Mouse (Mus musculus) heart, embryonic 15.5 days (tissue): Measurements from ENCODE around the gene Spryd4. TPM values are rescaled to one million over a fixed set of nuclear protein-coding genes. Genes with fewer than 3 reads are reported as not detected.
A peak's percentile ranks its signal among the peaks of the same experiment; 100 is the strongest.
"Not testable (repeated sequence)": the region's sequence is repeated elsewhere in the genome, so short reads cannot be mapped to it uniquely, and the experiment has no call there.

ENCODE experiments used
- ATAC-seq: fragments of 200-750 bp; cut with Nextera tagmentation; replicated peaks from 2 replicates; pipeline ENCODE4 v1.8.0; 2017; ENCODE audit warnings: low read depth, moderate TSS enrichment; ENCODE audit not compliant: insufficient number of reproducible peaks, insufficient read depth, low FRiP score
- H3K27ac ChIP-seq: fragments of 300-500 bp; sonication (generic); 2 replicates; pipeline ENCODE4 v1.5.1; 2015; ENCODE audit warnings: mild to moderate bottlenecking, inconsistent platforms
- H3K27me3 ChIP-seq: fragments of 300-500 bp; sonication (generic); 2 replicates; pipeline ENCODE4 v1.6.1; 2015; ENCODE audit warnings: inconsistent platforms
- H3K36me3 ChIP-seq: fragments of 300-500 bp; sonication (generic); 2 replicates; pipeline ENCODE4 v1.6.1; 2015; ENCODE audit warnings: mild to moderate bottlenecking, inconsistent platforms
- H3K4me1 ChIP-seq: fragments of 300-500 bp; sonication (generic); replicated peaks from 2 replicates; pipeline ENCODE4 v1.6.1; 2015; ENCODE audit warnings: inconsistent platforms
- H3K4me2 ChIP-seq: fragments of 300-500 bp; sonication (generic); 2 replicates; pipeline ENCODE4 v1.6.1; 2015; ENCODE audit warnings: inconsistent platforms, mild to moderate bottlenecking, moderate library complexity
- H3K4me3 ChIP-seq: fragments of 300-500 bp; sonication (generic); 2 replicates; pipeline ENCODE4 v1.5.1; 2015; ENCODE audit warnings: mild to moderate bottlenecking, inconsistent platforms
- H3K9ac ChIP-seq: fragments of 300-500 bp; sonication (generic); 2 replicates; pipeline ENCODE4 v1.6.1; 2015; ENCODE audit warnings: mild to moderate bottlenecking, inconsistent platforms
- H3K9me3 ChIP-seq: fragments of 300-500 bp; sonication (generic); replicated peaks from 2 replicates; pipeline ENCODE4 v1.6.1; 2016; ENCODE audit warnings: inconsistent platforms
- WGBS: fragments of 180-500 bp; shearing (Covaris S2); methylation state at CpG from one replicate; pipeline ENCODE4 v1.1.7; 2015; ENCODE audit warnings: mixed read lengths; 5-methylcytosine and 5-hydroxymethylcytosine counted together
- polyA plus RNA-seq: library from polyadenylated mRNA; unstranded; fragments of >200 nt; fragmentation: Nextera tagmentation; extraction: Ambion mirVana; gene quantifications from 2 replicates; pipeline ENCODE4 v1.2.1, GENCODE M21; 2015

The Spryd4 gene
- polyA plus RNA-seq, 1 experiment from 2014 or later: 38.6 TPM

GRCm38 (mm10) chr10:128204941-128205340, 6.7 kb downstream of the Spryd4 start:
- Histone ChIP-seq H3K36me3 (no peaks in the 10 kb centered on the region), H3K27ac (no peak overlapping the region), H3K4me1 (no peaks in the 10 kb centered on the region), H3K27me3 (no peaks in the 10 kb centered on the region), H3K9ac (no peak overlapping the region), H3K4me2 (no peak overlapping the region), H3K4me3 (no peak overlapping the region), H3K9me3 (no peaks in the 10 kb centered on the region)
- no peak for ATAC-seq
- WGBS: 80% methylated on average over 15 of the region's 15 CpGs

GRCm38 (mm10) chr10:128201856-128202255, 9.8 kb downstream of the Spryd4 start:
- no peak overlapping the region for H3K4me3 ChIP-seq
- WGBS: 63% methylated on average over 6 of the region's 6 CpGs
- H3K27me3 ChIP-seq: peaks cover 3% of the 10 kb centered on the region; the same call in 1 of the 2 replicates
- H3K27ac ChIP-seq: no peak overlapping the region
- no peak overlapping the region for H3K4me2 ChIP-seq
- no peak overlapping the region for H3K9ac ChIP-seq
- H3K4me1 ChIP-seq: no peaks in the 10 kb centered on the region
- ATAC-seq: no peak
- H3K9me3 ChIP-seq: no peaks in the 10 kb centered on the region
- H3K36me3 ChIP-seq: no peaks in the 10 kb centered on the region

- Histone ChIP-seq H3K9me3 (no peaks in the 10 kb centered on the region), H3K27me3 (peaks cover 25% of the 10 kb centered on the region), H3K4me2 (peak overlapping the region; percentile 99), H3K9ac (peak overlapping the region; percentile 72), H3K36me3 (no peaks in the 10 kb centered on the region), H3K4me3 (peak overlapping the region; percentile 77), H3K4me1 (peaks cover 14% of the 10 kb centered on the region), H3K27ac (no peak overlapping the region)
- ATAC-seq: peak; percentile 83
- 1% methylated on average over 76 of the region's 79 CpGs for WGBS
These were observed 16.8 kb downstream of the Spryd4 start for GRCm38 (mm10) chr10:128194551-128195461.

- Histone ChIP-seq H3K9ac (peak within 1 kb of the TSS; percentile 72), H3K27me3 (peaks cover 25% of the 10 kb centered on the region), H3K4me2 (peak within 1 kb of the TSS; percentile 99), H3K36me3 (no peaks in the 10 kb centered on the region), H3K4me1 (peaks cover 14% of the 10 kb centered on the region), H3K9me3 (no peaks in the 10 kb centered on the region), H3K27ac (peak within 1 kb of the TSS; percentile 58; the same call in 1 of the 2 replicates), H3K4me3 (peak within 1 kb of the TSS; percentile 77)
- peak; percentile 96 for ATAC-seq
- WGBS: under 1% methylated on average over 46 of the region's 46 CpGs
These were observed 17.5 kb downstream of the Spryd4 start, which contains the start of gene Gls2 for GRCm38 (mm10) chr10:128194024-128194550. TSS of gene Gls2 (plus strand) at chr10:128194457.

- WGBS: 94% methylated on average over 6 of the region's 6 CpGs
- H3K4me3 ChIP-seq: no peak overlapping the region
- no peak overlapping the region for H3K9ac ChIP-seq
- no peak overlapping the region for H3K4me2 ChIP-seq
- peaks cover 17% of the 10 kb centered on the region for H3K4me1 ChIP-seq
- H3K27ac ChIP-seq: no peak overlapping the region
- no peaks in the 10 kb centered on the region for H3K36me3 ChIP-seq
- no peak for ATAC-seq
- no peaks in the 10 kb centered on the region for H3K9me3 ChIP-seq
- peaks cover 25% of the 10 kb centered on the region for H3K27me3 ChIP-seq
These were observed 18.5 kb downstream of the Spryd4 start for GRCm38 (mm10) chr10:128193113-128193512.

- 86% methylated on average over 3 of the region's 3 CpGs for WGBS
These were observed 19.4 kb downstream of the Spryd4 start for GRCm38 (mm10) chr10:128192030-128192766.

GRCm38 (mm10) chr10:128191472-128191871, 20.1 kb downstream of the Spryd4 start:
- Histone ChIP-seq H3K4me3 (no peak overlapping the region), H3K9me3 (no peaks in the 10 kb centered on the region), H3K27ac (no peak overlapping the region), H3K36me3 (no peaks in the 10 kb centered on the region), H3K9ac (no peak overlapping the region), H3K4me2 (no peak overlapping the region), H3K27me3 (peaks cover 18% of the 10 kb centered on the region), H3K4me1 (peaks cover 17% of the 10 kb centered on the region)
- 45% methylated on average over 2 of the region's 2 CpGs for WGBS
- ATAC-seq: no peak

More at GRCm38 (mm10) chr10:128192030-128192766, 19.4 kb downstream of the Spryd4 start:
- not testable (repeated sequence) for H3K4me2 ChIP-seq, H3K27ac ChIP-seq, ATAC-seq, H3K4me3 ChIP-seq, H3K9ac ChIP-seq, H3K9me3 ChIP-seq, H3K36me3 ChIP-seq
- Histone ChIP-seq H3K27me3 (peaks cover 25% of the 10 kb centered on the region), H3K4me1 (peaks cover 17% of the 10 kb centered on the region)

GRCm38 (mm10) chr10:128188242-128188877, 23.2 kb downstream of the Spryd4 start:
- Histone ChIP-seq H3K4me1 (0 out of 2 replicates have a peak, but pooled peaks cover 2% of the 10 kb centered on the region), H3K9ac (no peak overlapping the region), H3K27ac (no peak overlapping the region), H3K9me3 (no peaks in the 10 kb centered on the region), H3K4me3 (no peak overlapping the region), H3K36me3 (no peaks in the 10 kb centered on the region), H3K27me3 (no peaks in the 10 kb centered on the region), H3K4me2 (no peak overlapping the region)
- 50% methylated on average over 2 of the region's 2 CpGs for WGBS
- ATAC-seq: no peak

GRCm38 (mm10) chr10:128187181-128187605, 24.4 kb downstream of the Spryd4 start:
- Histone ChIP-seq H3K36me3 (no peaks in the 10 kb centered on the region), H3K27me3 (no peaks in the 10 kb centered on the region), H3K9me3 (no peaks in the 10 kb centered on the region), H3K9ac (no peak overlapping the region), H3K4me2 (no peak overlapping the region), H3K27ac (no peak overlapping the region), H3K4me3 (no peak overlapping the region), H3K4me1 (0 out of 2 replicates have a peak, but pooled peaks cover 2% of the 10 kb centered on the region)
- no peak for ATAC-seq
- 64% methylated on average over 5 of the region's 5 CpGs for WGBS

GRCm38 (mm10) chr10:128185959-128186358, 25.6 kb downstream of the Spryd4 start:
- Histone ChIP-seq H3K9ac (no peak overlapping the region), H3K27ac (no peak overlapping the region), H3K27me3 (no peaks in the 10 kb centered on the region), H3K4me3 (no peak overlapping the region), H3K9me3 (no peaks in the 10 kb centered on the region), H3K36me3 (no peaks in the 10 kb centered on the region), H3K4me1 (0 out of 2 replicates have a peak, but pooled peaks cover 2% of the 10 kb centered on the region), H3K4me2 (no peak overlapping the region)
- peak; percentile 39; the same call in 1 of the 2 replicates for ATAC-seq
- 53% methylated on average over 2 of the region's 2 CpGs for WGBS
